7 mouse cellular contexts compared by ENCODE assay signal in genomic region chrX:13041630-13042129, GRCm38 (mm10). TPM values are rescaled to one million over a fixed set of nuclear protein-coding genes. Genes with fewer than 3 reads are reported as not detected.
DNase-seq lines count a peak whose midpoint lies in the region; ATAC-seq lines count a peak whose summit lies in the region.

No protein-coding gene starts in this region.

- peak overlapping the region; percentile 87 for H3K27ac ChIP-seq in intestine, embryonic 16.5 days (ENCODE audit: low read length)
- peak overlapping the region; percentile 74 for H3K27ac ChIP-seq in midbrain, embryonic 11.5 days (ENCODE audit: low read depth, low read length)

- peak; percentile 95 for DNase-seq in adrenal gland, adult 8-10 months
- DNase-seq in embryo, embryonic 9.5 days (ENCODE audit: extremely low spot score) = peak; percentile 91
- peak; percentile 88 to 91 for DNase-seq in gastrocnemius, postnatal 4 days (ENCODE audit: low spot score in 2 of 2)
- peak; percentile 87 to 88 for DNase-seq in left cerebral cortex, postnatal 36 days (ENCODE audit: low spot score in 2 of 2)
- peak; percentile 98 for DNase-seq in midbrain, embryonic 11.5 days (ENCODE audit: low spot score, missing footprints)
- peak; percentile 94 for DNase-seq in skeletal muscle tissue, adult 2 months (ENCODE audit: low read depth, low spot score)

- H3K9ac ChIP-seq in intestine, embryonic 16.5 days (ENCODE audit: low read depth, low read length) = peak overlapping the region; percentile 69
- peak overlapping the region; percentile 65 for H3K9ac ChIP-seq in midbrain, embryonic 11.5 days (ENCODE audit: low read length)

- intact Hi-C loops in left cerebral cortex, postnatal 36 days (cut with DNase I) = loop anchor here (1.0 to 5.0 kb wide), 2 partner anchors 29 to 169 kb away; no protein-coding TSS in a partner anchor

- H3K36me3 ChIP-seq in intestine, embryonic 16.5 days (ENCODE audit: control insufficient read depth, insufficient read depth, low read length) = no peaks in the 10 kb centered on the region
- no peaks in the 10 kb centered on the region for H3K36me3 ChIP-seq in midbrain, embryonic 11.5 days (ENCODE audit: control insufficient read depth, insufficient read depth, low read length)

- no peaks in the 10 kb centered on the region for H3K27me3 ChIP-seq in intestine, embryonic 16.5 days (replicated peaks; ENCODE audit: control insufficient read depth, insufficient read depth, low read length)
- H3K27me3 ChIP-seq in midbrain, embryonic 11.5 days (ENCODE audit: control insufficient read depth, insufficient read depth, low read length) = peaks cover 3% of the 10 kb centered on the region

- ATAC-seq in intestine, embryonic 16.5 days = peak; percentile 99
- ATAC-seq in midbrain, embryonic 11.5 days (ENCODE audit: low FRiP score) = peak; percentile 99

- H3K9me3 ChIP-seq in intestine, embryonic 16.5 days (ENCODE audit: control insufficient read depth, low read length) = no peaks in the 10 kb centered on the region
- H3K9me3 ChIP-seq in midbrain, embryonic 11.5 days (ENCODE audit: control insufficient read depth, low read length) = no peaks in the 10 kb centered on the region

- 10% methylated on average over 33 of the region's 35 CpGs for WGBS in intestine, embryonic 16.5 days
- WGBS in midbrain, embryonic 11.5 days = 11% methylated on average over 32 of the region's 35 CpGs

- peak overlapping the region; percentile 44 for H3K4me2 ChIP-seq in intestine, embryonic 16.5 days (ENCODE audit: low read depth, low read length)
- H3K4me2 ChIP-seq in midbrain, embryonic 11.5 days = peak overlapping the region; percentile 42

- H3K4me1 ChIP-seq in intestine, embryonic 16.5 days (ENCODE audit: control insufficient read depth, insufficient read depth, low read length) = no peaks in the 10 kb centered on the region
- H3K4me1 ChIP-seq in midbrain, embryonic 11.5 days (ENCODE audit: control insufficient read depth, insufficient read depth, low read length) = no peaks in the 10 kb centered on the region

- peak overlapping the region; percentile 49 for H3K4me3 ChIP-seq in intestine, embryonic 16.5 days (ENCODE audit: low read length)
- H3K4me3 ChIP-seq in midbrain, embryonic 11.5 days (ENCODE audit: low read depth, low read length) = peak overlapping the region; percentile 36

RNA-seq across cellular contexts. Expression of gene Usp9x, which starts 29.6 kb away (rescaled TPM):
- total RNA-seq in adrenal gland, adult 8-10 months (2022) = 100 to 1,000 TPM; 172 to 242 (median 222) TPM
- total RNA-seq in gastrocnemius, postnatal 4 days (2021) = 100 to 1,000 TPM; 157 to 162 TPM
- 14.3 and 15.8 TPM in 2 replicates for polyA plus RNA-seq in intestine, embryonic 16.5 days (2015; fragmentation: Nextera tagmentation; extraction: Ambion mirVana)
- total RNA-seq in left cerebral cortex, postnatal 36 days (2021) = 100 to 1,000 TPM; 242 to 245 TPM
- 58.2 and 72.7 TPM in 2 replicates for polyA plus RNA-seq in midbrain, embryonic 11.5 days (2014; fragmentation: Nextera tagmentation; extraction: Ambion mirVana)

Comparison
In these comparisons a context has a peak if more than half of its experiments do, and no peak if none do; other contexts are left out.
1. Peak in every context shown above with its lines: DNase-seq, ATAC-seq, H3K4me3 ChIP-seq and H3K27ac ChIP-seq.